Mouse (Mus musculus) intestine, postnatal 0 days (tissue): ENCODE measurements around the gene Fam102a. TPM values are rescaled to one million over a fixed set of nuclear protein-coding genes. Genes with fewer than 3 reads are reported as not detected.
A peak's percentile ranks its signal among the peaks of the same experiment; 100 is the strongest.

Experiments used
- ATAC-seq: fragments of 200-750 bp; cut with Nextera tagmentation; 2 replicates; pipeline ENCODE4 v1.8.0; 2017; ENCODE audit warnings: mild to moderate bottlenecking, moderate TSS enrichment, moderate library complexity
- H3K27ac ChIP-seq: fragments of 300-500 bp; sonication (generic); 2 replicates; pipeline ENCODE4 v1.5.1; 2014; ENCODE audit warnings: mild to moderate bottlenecking, low read depth, low read length, moderate library complexity
- H3K27me3 ChIP-seq: fragments of 300-500 bp; sonication (generic); replicated peaks from 2 replicates; pipeline ENCODE4 v1.6.1; 2014; ENCODE audit warnings: low read length, mixed read lengths; ENCODE audit not compliant: control insufficient read depth, insufficient read depth
- H3K36me3 ChIP-seq: fragments of 300-500 bp; sonication (generic); 2 replicates; pipeline ENCODE4 v1.6.1; 2014; ENCODE audit warnings: mild to moderate bottlenecking, moderate library complexity; ENCODE audit not compliant: control insufficient read depth, insufficient read depth
- H3K4me1 ChIP-seq: fragments of 300-500 bp; sonication (generic); replicated peaks from 2 replicates; pipeline ENCODE4 v1.6.1; 2014; ENCODE audit warnings: antibody characterized with exemption, low read length, mixed read lengths; ENCODE audit not compliant: control insufficient read depth, insufficient read depth
- H3K4me2 ChIP-seq: fragments of 300-500 bp; sonication (generic); replicated peaks from 2 replicates; pipeline ENCODE4 v1.6.1; 2014; ENCODE audit warnings: low read depth, mild to moderate bottlenecking, moderate library complexity
- H3K4me3 ChIP-seq: fragments of 300-500 bp; sonication (generic); 2 replicates; pipeline ENCODE4 v1.5.1; 2014; ENCODE audit warnings: low read depth, low read length
- H3K9ac ChIP-seq: fragments of 300-500 bp; sonication (generic); 2 replicates; pipeline ENCODE4 v1.6.1; 2014; ENCODE audit warnings: mild to moderate bottlenecking, low read depth, low read length
- H3K9me3 ChIP-seq: fragments of 300-500 bp; sonication (generic); 2 replicates; pipeline ENCODE4 v1.6.1; 2016; ENCODE audit warnings: mixed run types; ENCODE audit not compliant: control insufficient read depth
- CTCF ChIP-seq: sonication (generic); IDR thresholded peaks from 2 replicates; pipeline ENCODE4 v1.5.1; 2016; ENCODE audit warnings: low read depth, mild to moderate bottlenecking, control low read depth, antibody characterized with exemption, moderate library complexity
- WGBS: fragments of 180-500 bp; shearing (Covaris S2); extraction: QIAGEN DNeasy Blood & Tissue Kit; methylation state at CpG from one replicate; pipeline ENCODE4 v1.1.7; 2014; 5-methylcytosine and 5-hydroxymethylcytosine counted together
- polyA plus RNA-seq: library from polyadenylated mRNA; unstranded; fragments of >200 nt; fragmentation: Nextera tagmentation; extraction: Ambion mirVana; gene quantifications from 2 replicates; pipeline ENCODE4 v1.2.1, GENCODE M21; 2015

Gene Fam102a
- polyA plus RNA-seq, 1 experiment from 2014 or later = 18.0 TPM

DNA sequence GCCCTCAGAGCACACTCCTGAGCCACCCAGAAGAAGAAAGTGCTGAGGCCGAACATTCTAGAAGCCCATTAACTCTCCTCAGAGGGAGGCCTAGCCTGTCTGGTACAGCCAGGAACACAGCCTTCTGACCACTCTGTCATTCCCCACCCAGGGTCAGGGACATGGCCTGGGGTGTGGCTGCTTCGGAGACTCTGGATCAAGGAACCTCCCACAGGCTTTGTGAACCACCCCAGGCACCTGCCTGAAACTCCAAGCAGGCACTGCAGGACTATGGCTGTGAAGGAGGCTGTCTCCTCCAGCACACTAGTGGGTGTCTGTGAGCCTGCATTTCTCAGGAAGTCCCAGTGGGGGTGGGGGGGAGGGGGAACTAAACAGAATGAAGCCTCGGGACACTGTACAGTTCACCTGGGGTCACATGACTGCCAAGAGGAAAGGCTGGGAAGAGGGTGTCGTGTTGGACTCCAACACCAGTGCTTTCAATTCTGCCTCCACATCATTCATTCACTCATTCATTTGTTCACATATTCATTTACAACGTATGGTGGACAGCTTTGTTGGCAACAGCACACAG, 33.3 kb upstream of the Fam102a start:
- Histone ChIP-seq H3K4me2 (no peak overlapping the region), H3K27ac (0 out of 2 replicates have a peak overlapping the region, but pooled peaks have one; percentile 28), H3K27me3 (no peaks in the 10 kb centered on the region), H3K9ac (no peak overlapping the region; the same call in 1 of the 2 replicates), H3K4me3 (no peak overlapping the region), H3K9me3 (no peaks in the 10 kb centered on the region), H3K4me1 (no peaks in the 10 kb centered on the region), H3K36me3 (no peaks in the 10 kb centered on the region)
- no peak for TF ChIP-seq CTCF
- peak; percentile 74 for ATAC-seq
- 31% methylated on average over 5 of the region's 5 CpGs for WGBS

DNA sequence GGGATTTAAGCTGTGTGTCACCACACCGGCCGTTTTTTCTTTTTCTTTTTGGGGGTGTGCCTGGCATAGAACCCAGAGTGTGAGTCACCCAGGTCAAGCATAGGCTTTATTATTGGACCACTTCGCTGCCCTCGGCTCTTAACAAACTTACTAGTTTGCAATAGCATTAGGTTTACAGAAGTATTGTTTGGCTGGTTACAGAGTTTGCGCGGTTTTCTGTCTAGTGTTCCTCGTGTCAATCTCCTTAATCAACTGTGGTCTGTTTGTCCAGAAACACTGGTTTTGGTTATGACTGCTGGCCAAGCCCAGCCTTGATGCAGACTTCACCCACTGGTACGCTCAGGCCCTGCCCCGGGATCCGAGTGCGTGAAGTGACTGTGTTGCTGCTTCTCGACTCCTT, 32.3 kb upstream of the Fam102a start:
- H3K9ac ChIP-seq = no peak overlapping the region
- no peak for TF ChIP-seq CTCF
- 75% methylated on average over 12 of the region's 12 CpGs for WGBS
- H3K27ac ChIP-seq = no peak overlapping the region
- H3K4me2 ChIP-seq = no peak overlapping the region
- no peaks in the 10 kb centered on the region for H3K27me3 ChIP-seq
- no peak for ATAC-seq
- H3K9me3 ChIP-seq = no peaks in the 10 kb centered on the region
- H3K4me3 ChIP-seq = no peak overlapping the region
- H3K36me3 ChIP-seq = no peaks in the 10 kb centered on the region
- no peaks in the 10 kb centered on the region for H3K4me1 ChIP-seq

DNA sequence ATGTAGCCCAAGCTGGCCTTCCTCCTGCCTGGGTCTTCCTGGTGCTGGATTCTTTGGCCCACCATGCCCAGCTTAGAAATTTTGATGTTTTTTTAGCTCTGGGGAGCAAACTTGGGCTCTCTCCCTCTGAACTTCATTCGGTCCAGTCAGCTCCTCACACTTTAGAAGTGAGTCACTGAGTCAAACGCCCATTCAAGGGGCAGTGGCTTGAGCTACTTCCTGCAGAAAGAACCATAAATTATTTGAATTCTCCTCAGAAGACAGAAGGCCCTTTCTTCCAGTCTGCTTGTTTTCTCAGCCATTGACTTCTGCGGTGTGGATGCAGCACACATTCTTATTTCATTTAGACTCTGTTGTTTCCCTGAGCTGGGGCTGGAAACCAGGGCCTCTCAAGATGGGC, 31.5 kb upstream of the Fam102a start:
- H3K27ac ChIP-seq = no peak overlapping the region
- H3K4me2 ChIP-seq = no peak overlapping the region
- H3K36me3 ChIP-seq = no peaks in the 10 kb centered on the region
- no peaks in the 10 kb centered on the region for H3K27me3 ChIP-seq
- H3K9me3 ChIP-seq = no peaks in the 10 kb centered on the region
- no peaks in the 10 kb centered on the region for H3K4me1 ChIP-seq
- no peak overlapping the region for H3K9ac ChIP-seq
- no peak for ATAC-seq
- TF ChIP-seq CTCF = no peak
- WGBS = 16% methylated on average over 3 of the region's 3 CpGs
- no peak overlapping the region for H3K4me3 ChIP-seq

DNA sequence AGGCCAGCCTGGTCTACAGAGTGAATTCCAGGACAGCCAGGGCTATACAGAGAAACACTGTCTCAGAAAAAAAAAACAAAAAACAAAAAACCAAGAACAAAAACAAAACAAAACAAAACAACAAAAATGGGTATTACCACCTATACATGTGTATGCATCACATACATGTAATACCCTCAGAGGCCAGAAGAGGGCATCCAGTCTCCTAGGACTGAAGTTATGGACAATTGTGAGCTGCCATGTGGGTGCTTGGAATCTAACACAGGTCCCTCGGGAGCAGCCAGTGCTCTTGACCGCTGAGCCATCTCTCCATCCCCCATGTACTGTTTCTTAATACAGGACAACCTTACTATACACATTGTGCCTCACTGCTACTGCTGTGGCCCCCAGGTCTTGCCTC, 29.6 kb upstream of the Fam102a start:
- Histone ChIP-seq H3K4me2 (no peak overlapping the region), H3K27me3 (no peaks in the 10 kb centered on the region), H3K27ac (no peak overlapping the region), H3K4me1 (no peaks in the 10 kb centered on the region; the same call in 1 of the 2 replicates), H3K9ac (no peak overlapping the region), H3K4me3 (no peak overlapping the region), H3K9me3 (no peaks in the 10 kb centered on the region), H3K36me3 (no peaks in the 10 kb centered on the region)
- WGBS = 95% methylated on average over 2 of the region's 2 CpGs
- peak; percentile 39 for TF ChIP-seq CTCF
- no peak for ATAC-seq

DNA sequence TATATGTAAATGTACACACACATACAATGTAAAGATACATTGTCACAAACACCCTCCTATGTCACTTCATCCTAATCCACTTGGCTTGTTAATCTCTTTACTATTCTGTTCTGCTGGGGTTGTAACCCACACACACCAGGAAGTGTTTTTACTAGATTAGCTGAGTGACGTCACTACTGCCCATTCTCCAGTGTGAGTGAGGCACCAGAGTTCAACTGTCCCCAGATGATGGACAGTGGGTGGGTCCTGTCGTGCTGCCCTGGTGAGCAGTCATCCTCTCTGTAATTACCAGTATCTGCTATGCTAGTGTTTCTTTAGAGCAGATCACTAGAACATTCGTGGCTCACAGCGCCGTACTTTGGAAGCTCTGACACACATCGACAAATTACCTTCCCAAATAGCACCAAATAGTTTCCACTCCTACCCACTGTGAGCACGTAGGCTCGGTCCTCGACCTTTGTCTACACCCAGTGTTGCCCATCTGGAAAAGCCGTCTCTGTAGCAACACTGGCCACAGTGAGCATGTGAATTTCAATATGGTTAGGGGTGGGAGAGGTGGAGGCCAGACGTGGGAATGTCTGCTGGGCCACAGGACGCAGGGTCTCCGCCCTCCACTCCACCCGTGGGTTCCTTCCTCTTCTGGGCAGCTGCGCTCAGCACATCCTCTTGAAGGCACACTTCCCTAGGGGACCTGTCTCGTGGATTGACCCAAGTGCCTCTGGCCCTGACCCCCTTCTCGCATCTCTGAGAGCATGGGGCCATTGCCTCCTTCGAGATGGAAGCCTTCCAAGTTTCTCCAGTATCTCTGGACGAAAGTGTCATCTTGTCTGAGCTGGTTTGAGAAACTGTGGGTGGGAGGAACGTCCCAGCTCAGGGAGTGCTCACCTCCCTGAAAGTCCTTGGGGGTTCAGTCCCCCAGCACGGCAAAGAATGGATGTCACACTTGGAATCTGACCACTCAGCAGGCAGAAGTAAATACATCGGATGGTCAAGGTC, 28.2 kb upstream of the Fam102a start:
- TF ChIP-seq CTCF = no peak
- Histone ChIP-seq H3K27me3 (no peaks in the 10 kb centered on the region), H3K9ac (no peak overlapping the region), H3K4me1 (no peaks in the 10 kb centered on the region; the same call in 1 of the 2 replicates), H3K27ac (no peak overlapping the region), H3K4me3 (no peak overlapping the region), H3K36me3 (no peaks in the 10 kb centered on the region), H3K9me3 (no peaks in the 10 kb centered on the region), H3K4me2 (no peak overlapping the region; the same call in 1 of the 2 replicates)
- peak; percentile 46 for ATAC-seq
- 58% methylated on average over 22 of the region's 22 CpGs for WGBS

DNA sequence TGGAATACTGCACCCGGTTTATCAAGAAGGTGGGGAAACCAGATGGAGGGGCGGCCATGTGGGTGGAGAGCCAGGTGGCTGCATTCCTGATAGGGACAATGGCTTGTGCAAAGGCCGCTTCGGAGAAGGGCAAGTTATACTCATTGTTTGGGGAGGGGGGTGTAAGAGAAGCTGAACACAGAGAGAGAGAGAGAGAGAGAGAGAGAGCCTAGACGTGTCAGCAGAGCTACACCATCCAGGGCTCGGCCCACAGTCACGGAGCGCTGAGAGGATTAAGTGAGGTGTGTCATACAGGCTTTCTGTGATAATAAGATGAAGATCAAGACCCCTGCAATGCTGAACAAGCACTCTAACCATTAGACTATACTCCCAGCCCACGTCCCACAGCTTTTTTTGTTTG, 27.2 kb upstream of the Fam102a start:
- H3K4me3 ChIP-seq = no peak overlapping the region
- no peak overlapping the region for H3K27ac ChIP-seq
- H3K9ac ChIP-seq = no peak overlapping the region; the same call in 1 of the 2 replicates
- no peaks in the 10 kb centered on the region for H3K9me3 ChIP-seq
- ATAC-seq = no peak
- no peaks in the 10 kb centered on the region; the same call in 1 of the 2 replicates for H3K4me1 ChIP-seq
- H3K27me3 ChIP-seq = no peaks in the 10 kb centered on the region
- WGBS = 51% methylated on average over 9 of the region's 9 CpGs
- TF ChIP-seq CTCF = no peak
- no peak overlapping the region for H3K4me2 ChIP-seq
- H3K36me3 ChIP-seq = no peaks in the 10 kb centered on the region
